Mouse (Mus musculus): ENCODE measurements around the gene Lypd8.
"Not testable (repeated sequence)": the region's sequence is repeated elsewhere in the genome, so short reads cannot be mapped to it uniquely, and the experiment has no call there.

Lypd8 gene

GRCm38 (mm10) chr11:58378763-58379278 lies at the start of gene Lypd8:
Gene Lypd8 (plus strand): TSS chr11:58379043.
- DNase-seq (ENCODE audit: low spot score in 2 of 2) = no peak

GRCm38 (mm10) chr11:58329906-58330275 lies 49.0 kb upstream of the Lypd8 start:
- no peak for DNase-seq (ENCODE audit: low spot score in 2 of 2)

DNA sequence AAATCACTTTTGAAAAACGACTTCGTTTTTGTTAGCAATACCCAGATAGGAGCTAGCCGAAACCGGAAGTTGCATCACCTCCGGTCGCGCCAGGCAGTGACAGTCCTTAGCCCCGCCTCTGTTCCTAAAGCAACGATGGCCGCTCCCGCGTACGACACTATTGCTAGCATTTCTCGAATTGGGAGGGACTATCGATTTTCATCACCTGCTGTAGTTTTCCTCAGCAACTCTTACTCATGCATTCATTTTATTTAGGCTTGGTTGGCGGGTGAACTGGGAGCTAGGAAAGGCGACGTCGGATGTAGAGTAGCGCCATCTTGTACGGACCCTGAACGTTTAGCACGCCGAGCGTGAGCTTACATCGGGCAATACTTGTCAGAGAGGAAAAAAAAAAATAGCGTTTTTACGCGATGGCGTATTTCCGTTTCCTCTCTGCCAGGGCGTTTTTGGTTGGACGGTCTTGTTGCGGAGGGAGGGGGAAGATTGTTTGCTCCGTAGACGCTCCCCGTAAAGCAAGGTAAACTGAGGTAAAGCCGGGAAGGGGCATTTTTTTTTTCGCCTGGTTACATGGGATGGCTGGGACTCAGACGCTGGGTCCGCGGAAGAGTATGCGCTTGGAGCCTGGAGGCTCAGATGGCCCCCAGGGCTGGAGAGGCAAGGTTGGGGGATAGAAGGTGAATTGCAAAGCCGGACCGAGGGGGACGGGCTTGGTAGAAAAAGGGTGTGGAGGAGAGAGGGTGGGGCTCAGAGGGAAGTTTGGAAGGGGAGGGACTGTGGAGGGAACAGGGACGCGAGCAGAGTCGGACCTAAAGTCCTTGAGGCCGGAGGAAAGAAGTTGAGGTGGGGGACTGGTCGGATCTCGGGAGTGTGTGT lies 48.3 kb upstream of the Lypd8 start, which contains the start of the genes Zfp672 and Sh3bp5l:
Gene Zfp672 (minus strand): TSS at position 64 of the 873 bp plus-strand sequence.
Gene Sh3bp5l (plus strand): TSS at position 449 of the 873 bp plus-strand sequence.
- DNase-seq (ENCODE audit: low spot score in 2 of 2) = peak; percentile 85 to 88

DNA sequence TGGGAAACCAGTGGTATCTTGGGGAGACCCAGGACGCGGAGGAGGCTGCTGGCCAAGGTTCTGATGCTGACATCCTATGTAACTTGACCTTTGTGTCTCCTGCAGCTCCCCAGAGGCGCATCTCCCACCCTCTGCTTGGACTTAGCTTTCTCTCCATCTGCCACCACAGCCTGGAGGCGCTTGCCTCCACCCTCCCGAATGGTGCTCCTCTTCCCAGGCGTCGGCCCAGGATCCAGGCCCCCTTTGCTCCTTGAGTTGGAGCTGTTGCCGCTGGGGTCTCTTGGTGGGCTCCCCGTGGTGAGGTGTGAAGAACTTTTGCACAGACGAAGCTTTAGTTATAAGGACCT lies 47.7 kb upstream of the Lypd8 start:
- no peak for DNase-seq (ENCODE audit: low spot score in 2 of 2)

GRCm38 (mm10) chr11:58331546-58331945 lies 47.3 kb upstream of the Lypd8 start:
- no peak for DNase-seq (ENCODE audit: low spot score in 2 of 2)

- no peak for DNase-seq (ENCODE audit: low spot score in 2 of 2)
These were observed 44.1 kb upstream of the Lypd8 start for GRCm38 (mm10) chr11:58334746-58335145.

DNA sequence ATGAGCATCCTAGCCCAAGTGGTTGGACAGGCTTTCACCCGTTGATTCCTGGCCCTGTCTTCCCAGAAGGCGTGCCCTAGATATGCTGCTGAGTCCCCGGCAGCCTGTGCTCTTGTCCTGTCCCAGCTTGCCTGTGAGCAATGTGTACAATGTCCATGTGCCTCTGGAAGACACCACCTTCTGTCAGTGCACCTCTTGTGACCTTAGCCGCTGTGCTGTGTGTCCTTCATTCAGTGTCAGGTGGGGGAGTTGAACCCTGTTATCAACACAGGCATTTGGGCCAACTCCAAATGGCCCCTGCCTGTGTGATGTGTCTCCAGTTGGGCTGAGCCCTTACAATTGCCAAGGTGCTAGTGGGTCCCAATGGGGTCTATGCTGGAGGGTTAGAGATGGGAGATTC lies 32.1 kb upstream of the Lypd8 start:
- DNase-seq (ENCODE audit: low spot score in 2 of 2) = peak in 1 of 2 experiments; percentile 17

- DNase-seq (ENCODE audit: low spot score in 2 of 2) = no peak
These were observed 28.2 kb upstream of the Lypd8 start for GRCm38 (mm10) chr11:58350628-58351027.

DNA sequence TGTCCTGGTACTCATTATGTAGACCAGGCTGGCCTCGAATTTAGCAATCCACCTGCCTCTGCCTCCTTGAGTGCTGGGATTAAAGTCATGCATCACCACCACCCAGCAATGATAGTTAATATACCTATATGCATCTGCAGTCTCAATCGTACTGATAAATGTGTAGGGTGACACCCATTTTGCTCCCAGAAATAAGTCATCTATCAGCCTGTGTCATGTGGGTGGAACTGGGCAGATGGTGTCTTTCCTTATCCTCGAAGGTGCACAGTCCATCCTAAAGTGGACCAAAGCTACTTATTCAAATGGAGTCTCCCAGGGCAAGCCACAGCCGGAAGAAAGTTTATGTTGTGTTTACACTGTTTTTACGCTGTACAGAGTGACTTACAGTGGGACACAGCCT lies 27.7 kb upstream of the Lypd8 start:
- no peak for DNase-seq (ENCODE audit: low spot score in 2 of 2)

GRCm38 (mm10) chr11:58352681-58353548 lies 25.9 kb upstream of the Lypd8 start:
- DNase-seq (ENCODE audit: low spot score in 2 of 2) = no peak

GRCm38 (mm10) chr11:58353709-58354108 lies 25.1 kb upstream of the Lypd8 start:
- DNase-seq (ENCODE audit: low spot score in 2 of 2) = no peak

DNA sequence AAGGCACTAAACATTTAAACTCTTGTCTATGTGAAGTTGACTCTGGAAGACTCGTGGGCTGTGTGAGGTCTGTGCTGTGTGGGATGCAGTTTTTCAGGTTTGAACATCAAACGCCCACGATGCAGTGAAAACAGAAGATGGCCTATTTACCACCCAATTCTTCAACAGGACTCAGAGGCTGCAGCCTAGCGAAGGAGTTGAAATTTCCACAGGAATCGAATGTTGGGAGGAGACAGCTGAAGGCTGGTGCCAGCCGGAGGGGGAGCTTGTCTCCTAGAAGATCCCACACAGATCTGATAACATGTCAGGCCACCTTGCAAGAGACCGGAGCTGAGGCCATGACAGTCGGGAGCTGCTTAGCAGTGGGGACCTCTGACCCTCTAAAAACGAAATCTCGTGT lies 24.4 kb upstream of the Lypd8 start:
- DNase-seq (ENCODE audit: low spot score in 2 of 2) = no peak

DNA sequence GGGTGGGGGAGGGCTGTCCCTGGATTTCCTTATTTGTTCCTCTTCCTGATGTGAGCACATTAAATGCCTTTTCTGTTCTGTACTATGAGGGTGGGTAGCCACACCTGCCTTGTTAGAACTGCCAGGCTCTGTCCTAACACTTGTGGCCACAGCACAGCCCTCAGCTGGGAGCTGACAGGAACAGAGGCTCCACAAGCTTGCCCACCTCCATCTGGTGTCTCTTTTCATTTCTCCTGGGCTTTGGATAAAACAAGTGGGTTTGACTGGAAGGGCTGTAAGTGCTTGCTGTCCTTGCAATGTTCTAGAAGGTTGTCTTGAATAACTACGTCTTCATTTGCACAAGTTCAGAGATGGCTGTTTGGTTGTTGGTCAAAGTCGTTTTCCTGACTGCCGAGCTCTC lies 23.9 kb upstream of the Lypd8 start:
- DNase-seq (ENCODE audit: low spot score in 2 of 2) = no peak

GRCm38 (mm10) chr11:58357042-58357441 lies 21.8 kb upstream of the Lypd8 start:
- no peak for DNase-seq (ENCODE audit: low spot score in 2 of 2)

GRCm38 (mm10) chr11:58357844-58358534 lies 20.9 kb upstream of the Lypd8 start:
- DNase-seq (ENCODE audit: low spot score in 2 of 2) = no peak

GRCm38 (mm10) chr11:58362562-58362961 lies 16.3 kb upstream of the Lypd8 start:
- not testable (repeated sequence) for DNase-seq (ENCODE audit: low spot score in 2 of 2)

DNA sequence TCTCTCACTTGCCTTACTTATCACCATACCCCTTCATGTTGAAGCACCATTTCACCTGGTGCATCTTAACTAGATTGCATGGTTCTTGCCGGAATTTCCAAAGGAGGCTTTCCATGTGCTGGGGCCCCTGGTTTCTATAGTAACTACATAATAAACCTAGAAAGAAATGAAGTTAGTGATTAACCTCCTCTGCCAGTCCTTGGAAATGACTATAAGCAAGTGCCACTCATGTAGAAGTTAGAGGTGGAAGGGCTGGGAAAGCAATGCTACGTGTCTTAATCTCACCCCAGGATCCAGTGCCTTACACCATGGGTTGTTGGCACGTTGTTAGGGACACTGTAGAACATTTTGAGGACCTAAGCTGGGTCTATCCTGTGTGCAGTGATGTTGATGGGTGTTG lies 14.4 kb upstream of the Lypd8 start:
- DNase-seq (ENCODE audit: low spot score in 2 of 2) = no peak

DNA sequence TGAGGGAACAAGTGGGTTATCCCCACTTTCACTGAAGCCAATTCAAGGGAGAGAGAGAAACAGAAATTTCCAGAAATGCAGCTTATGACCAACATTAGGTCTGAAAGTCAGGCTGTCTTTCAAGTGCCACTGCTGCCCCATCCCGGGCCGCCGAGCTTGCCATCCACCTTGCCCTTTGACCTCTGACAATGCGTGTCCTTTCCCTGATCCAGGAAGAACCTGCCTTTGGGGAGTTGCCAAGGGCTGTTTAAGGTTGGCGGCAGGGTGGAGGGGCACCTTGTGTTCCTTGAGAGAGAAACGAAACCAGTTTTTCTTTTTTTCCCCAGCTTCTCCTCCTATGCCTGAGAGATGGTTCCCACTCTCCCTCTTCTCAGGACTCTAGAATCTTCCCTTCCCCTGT lies 12.7 kb upstream of the Lypd8 start:
- DNase-seq (ENCODE audit: low spot score in 2 of 2) = not testable (repeated sequence)

- DNase-seq (ENCODE audit: low spot score in 2 of 2) = no peak
These were observed 1.6 kb upstream of the Lypd8 start for GRCm38 (mm10) chr11:58377273-58377672.

GRCm38 (mm10) chr11:58377686-58378085 lies 1.2 kb upstream of the Lypd8 start:
- no peak for DNase-seq (ENCODE audit: low spot score in 2 of 2)

- no peak for DNase-seq (ENCODE audit: low spot score in 2 of 2)
These were observed 673 bp downstream of the Lypd8 start for GRCm38 (mm10) chr11:58379516-58379915.

GRCm38 (mm10) chr11:58382471-58382870 lies 3.6 kb downstream of the Lypd8 start:
- DNase-seq (ENCODE audit: low spot score in 2 of 2) = no peak

Data from urinary bladder, postnatal 36 days (tissue).